Mouse (Mus musculus) cerebellum, postnatal 14 days (tissue): ENCODE measurements around the gene Tmprss11e.

Experiments used
- DNase-seq, 2 experiments: peaks; one replicate each; pipeline ENCODE4 v3.0.0; 2021; ENCODE audit warnings: mixed read lengths in 2 of 2

Tmprss11e gene

DNA sequence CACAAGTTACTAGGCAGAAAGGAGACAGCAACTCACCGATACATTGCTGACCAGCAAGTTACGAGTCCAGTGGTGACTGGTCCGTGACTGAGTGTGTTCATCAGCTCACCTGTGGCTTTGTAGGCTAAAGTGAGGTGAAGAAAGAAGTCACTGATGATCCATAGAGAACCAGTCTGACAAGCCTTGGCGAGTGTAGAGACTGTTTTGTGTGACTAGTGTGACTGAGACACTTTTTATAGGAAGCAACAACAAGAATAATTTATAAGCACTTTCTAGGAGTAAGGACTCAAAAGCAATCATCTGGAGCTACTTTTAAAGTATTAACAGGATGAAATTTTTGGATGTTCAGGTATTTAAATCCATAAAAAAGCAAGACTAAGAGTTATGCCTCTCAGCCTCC, at the start of gene Tmprss11e:
Gene Tmprss11e (minus strand): TSS at position 101 of the 400 bp plus-strand sequence.
- no peak for DNase-seq

DNA sequence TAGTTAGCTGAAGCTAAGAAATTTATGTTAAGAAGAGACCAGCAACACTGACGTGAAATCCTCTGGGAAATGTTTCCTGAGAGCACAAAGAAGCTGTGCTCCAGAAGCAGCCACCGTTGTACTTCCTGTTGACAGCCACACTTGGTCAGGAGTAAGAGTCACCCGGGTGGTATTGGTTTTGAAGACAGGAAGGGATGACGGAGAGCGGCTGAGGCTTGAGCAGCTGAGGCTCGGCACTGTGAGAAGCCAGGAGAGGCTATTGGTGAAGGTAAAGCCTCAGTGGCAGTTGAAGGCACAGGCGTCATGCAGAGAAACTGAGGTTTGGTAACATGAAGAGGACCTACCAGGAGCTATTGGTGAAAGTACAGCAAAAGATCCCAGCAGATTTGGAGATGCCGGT, 47.2 kb upstream of the Tmprss11e start:
- DNase-seq = no peak

DNA sequence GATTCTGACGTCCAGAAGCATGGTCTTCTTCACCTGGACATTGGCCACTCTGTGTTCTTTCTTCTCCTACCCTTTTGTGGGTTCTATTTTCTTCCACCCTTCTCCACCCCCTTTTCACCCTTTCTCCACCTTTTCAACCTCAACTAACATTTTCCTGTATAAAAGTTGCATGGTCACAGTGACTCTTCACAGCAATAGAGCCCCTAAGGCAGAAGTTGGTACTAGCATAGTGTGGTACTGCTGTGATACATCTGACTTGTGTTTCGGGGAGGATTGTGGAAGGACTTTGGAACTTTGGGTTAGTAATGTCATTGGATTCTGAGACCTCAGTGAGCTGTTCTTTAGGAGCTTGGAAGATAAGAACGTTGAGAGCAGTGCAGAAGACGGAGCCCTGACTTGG, 46.6 kb upstream of the Tmprss11e start:
- DNase-seq = no peak

DNA sequence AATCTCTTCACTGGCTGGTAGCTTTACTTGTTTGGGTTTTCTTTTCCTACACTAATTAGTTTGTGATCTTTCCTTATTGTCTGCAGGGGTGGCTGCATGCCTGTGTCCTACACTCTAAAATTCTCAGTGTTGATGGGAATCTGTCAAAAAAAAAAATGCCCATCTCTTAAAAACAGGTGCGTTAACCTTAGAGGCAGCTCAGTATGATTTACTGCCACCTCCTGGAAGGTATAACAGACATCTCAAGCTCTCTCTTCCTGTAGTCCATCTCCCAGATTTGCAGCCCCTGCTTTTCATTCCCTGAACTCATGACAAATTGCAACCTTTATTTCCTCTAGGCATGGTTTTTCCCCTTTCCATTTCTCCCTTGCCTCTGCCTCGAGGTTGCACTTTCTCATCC, 44.3 kb upstream of the Tmprss11e start:
- DNase-seq = no peak

DNA sequence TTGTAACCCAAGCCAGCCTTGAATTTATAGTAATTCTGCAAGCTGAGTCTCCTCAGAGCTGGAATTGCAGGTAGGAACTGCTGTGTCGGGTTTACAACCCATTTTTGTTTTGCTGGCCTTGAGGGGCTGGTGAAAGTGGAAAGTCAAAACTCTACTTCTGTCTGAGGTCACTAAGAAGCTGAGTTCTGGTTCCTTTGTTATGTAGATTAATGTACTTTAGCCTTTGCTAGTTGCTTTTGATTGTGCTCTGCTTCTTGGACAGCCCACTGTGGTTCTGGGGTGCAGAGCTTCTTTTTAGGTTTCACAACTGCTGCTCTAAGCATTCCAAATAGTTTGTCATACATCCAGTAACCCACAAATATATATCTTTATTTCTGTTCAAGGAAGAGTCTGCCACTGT, 41.2 kb upstream of the Tmprss11e start:
- DNase-seq = no peak

DNA sequence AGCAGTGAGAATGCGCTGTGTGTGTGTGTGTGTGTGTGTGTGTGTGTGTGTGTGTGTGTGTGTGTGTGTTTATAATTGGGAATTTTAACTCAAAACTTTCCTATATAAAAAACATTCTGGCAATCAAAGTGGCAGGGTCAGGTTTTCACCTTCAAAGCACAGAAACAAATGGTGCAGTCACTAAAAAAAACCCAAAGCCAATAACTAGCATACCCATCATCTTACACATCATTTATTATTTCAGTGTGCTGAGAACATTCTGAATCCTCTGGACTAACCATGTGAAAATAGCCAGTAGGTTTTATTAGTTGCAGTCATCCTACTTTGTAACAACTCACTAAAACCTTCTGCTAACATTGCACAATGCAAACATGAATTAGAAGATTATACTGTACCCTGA, 38.6 kb upstream of the Tmprss11e start:
- no peak for DNase-seq

DNA sequence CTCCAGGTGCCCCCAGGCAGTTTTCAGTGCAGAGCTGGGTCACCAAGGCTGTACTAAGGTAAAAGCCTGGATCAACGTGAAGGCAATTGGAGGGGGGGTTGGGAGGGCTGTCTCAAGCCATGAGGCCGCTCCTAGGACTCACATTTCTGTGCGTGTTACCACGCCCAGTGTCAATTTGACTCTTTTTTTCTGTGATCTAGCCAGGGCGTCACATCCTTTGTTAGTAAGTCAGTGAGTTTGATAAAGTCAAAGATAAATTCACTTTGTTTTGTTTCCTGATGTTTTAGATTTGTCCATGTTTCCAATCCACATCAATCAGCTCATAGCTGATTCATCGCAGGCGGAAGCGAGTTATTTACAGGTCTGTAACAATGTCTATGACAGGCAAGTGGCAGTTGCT, 37.4 kb upstream of the Tmprss11e start:
- no peak for DNase-seq

DNA sequence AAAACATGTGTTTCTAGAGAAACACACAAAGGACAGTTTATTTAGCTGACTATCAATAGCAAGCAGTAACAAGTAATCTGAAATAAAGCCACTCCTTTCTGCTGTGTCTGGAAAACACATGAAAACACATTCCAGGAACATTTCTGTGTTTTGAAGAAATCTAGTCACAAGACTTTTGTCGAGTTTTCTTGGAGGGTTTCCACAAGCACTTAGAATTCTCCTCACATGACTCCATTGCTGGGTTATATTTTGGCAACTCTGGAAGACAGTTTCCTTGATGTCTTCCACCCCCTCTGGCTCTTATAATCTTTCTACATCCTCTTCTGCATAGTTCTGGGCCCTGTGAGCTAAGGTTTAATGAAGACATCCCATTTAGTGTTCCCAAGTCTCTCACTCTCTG, 32.9 kb upstream of the Tmprss11e start:
- DNase-seq = no peak

DNA sequence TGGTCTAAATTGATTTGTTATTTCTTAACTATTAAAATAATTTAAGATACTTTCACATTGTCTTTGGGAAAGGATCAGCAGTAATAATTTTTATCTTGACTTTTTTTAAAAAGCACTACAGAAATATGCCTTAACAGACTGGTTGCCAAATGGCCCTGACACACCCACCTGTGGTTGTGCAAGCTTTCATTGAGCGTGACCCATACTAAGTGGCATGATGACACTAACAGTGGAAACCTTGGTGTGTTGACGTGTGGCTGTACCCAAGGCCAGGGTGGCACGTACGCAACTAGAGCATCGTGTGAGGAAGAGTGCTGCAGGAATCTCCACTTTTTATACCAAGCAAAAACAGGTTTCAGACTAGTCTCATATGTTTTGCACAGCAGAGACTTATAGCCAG, 31.3 kb upstream of the Tmprss11e start:
- no peak for DNase-seq

DNA sequence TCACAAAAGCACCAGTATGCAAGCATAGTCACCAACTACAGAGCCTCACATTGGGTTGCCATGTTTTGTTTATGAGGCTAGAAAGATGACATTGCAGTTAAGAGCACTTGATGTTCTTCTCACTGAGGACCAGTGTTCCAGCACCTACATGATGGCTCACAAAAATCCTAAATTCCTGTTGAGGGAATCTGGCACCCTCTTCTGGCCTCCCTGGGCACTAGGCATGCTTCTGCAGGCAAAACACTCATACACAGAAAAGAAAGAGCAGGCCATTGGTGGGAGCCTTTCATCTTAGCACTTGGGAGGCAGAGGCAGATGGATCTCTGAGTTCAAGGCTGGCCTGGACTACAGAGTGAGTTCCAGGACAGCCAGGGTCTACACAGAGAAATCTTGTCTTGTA, 25.4 kb upstream of the Tmprss11e start:
- no peak for DNase-seq

DNA sequence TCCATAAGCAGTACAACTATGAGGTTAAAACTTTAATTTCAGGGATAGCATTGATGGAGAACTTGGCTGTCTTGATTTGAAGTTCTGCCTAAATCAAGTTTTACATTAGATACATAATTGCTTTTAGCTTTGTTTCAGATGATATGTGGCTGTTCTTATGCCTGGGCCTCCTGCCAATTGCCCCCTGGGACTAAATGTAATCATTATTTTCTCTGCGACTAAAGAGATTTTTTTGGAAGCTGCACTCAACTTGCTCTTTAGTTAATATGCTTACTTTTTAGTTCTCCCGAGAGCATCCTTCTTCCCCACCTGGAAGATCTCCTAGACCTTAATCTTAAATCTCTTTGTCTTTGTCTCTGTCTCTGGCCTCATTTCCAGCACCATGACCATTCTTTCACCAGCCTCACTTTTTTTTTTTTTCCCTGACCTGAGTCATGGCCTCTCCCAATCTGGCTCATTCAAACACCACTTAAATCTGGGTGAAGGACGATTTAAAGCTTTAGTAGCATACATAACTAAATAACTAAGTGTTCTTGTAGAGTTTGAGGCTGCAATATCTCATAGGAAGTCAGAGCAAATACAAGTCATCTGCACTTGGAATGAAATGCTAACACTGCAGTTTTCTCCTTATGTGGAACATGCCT, 23.5 kb upstream of the Tmprss11e start:
- DNase-seq = no peak

DNA sequence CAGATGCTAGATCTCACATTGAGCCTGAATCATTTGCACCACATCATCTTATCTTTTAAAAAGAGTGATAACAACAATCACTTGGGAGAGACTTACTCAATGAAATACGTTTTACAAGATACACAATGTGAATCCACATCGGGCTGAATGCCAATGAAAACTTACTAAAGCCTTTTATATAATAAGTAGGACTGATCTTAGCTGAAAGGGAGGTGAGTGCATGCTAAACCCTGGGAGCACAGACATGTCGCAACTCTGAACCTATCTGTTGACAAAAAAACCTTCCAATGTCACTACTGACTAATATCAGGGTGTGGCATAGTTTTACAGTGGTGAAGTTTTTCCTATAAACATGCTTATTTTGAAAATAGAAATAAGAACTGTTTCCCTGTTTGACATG, 2.8 kb downstream of the Tmprss11e start:
- DNase-seq = no peak

DNA sequence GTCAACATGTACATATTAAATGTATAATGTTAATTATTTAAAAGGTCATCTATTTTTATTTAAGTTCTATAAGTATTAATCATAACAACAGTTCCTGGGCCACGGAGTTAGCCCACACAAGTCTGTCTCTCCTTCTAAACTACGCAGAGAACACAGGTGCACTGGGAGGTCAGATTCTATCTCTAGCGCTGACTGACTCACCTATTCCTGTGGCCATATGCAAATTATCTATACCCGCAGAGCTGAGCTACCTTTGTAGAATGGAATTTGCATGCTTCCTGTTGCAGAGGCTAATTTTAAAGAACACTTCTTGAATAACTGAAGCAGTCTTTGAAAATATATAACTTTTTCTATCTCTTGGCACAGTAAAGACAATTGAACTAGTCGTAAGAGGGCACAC, 4.5 kb downstream of the Tmprss11e start:
- no peak for DNase-seq

DNA sequence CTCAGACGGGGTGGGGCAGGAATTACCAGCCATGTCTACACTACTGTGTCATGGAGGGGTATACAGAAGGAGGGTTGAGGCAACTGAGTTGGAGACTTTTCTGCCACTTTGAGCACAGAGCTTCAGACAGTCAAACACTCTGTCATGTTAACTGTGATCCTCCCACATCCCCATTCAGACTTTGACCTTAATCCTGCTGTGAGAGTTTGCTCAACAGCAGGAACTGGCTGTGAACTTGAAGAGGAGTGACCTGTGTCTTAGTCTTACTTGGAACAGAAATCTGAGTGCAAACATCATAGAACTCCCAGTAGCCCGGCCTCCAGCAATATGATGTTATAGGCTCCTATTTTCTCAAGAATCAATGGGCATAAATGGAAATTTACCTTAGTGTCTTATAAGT, 9.8 kb downstream of the Tmprss11e start:
- DNase-seq = no peak

DNA sequence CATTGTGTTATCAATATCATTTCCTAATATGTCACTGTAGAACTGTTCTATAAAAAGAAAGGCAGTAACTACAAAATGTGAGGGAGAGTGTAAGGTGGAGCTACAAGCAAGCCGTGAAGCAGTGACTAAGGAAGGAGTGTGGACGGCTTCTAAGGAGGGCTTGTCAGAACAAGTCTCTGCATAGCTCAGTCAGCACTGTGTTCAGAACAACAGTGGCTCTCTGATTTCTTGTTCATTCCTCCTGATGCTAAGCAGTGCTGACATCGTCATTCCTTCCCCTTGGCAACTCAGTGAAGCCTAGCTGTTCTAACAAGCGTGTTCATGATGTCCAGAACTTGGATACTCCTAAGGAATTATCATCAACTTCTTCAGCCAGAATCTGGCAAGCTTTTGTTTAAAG, 15.0 kb downstream of the Tmprss11e start:
- DNase-seq = no peak

DNA sequence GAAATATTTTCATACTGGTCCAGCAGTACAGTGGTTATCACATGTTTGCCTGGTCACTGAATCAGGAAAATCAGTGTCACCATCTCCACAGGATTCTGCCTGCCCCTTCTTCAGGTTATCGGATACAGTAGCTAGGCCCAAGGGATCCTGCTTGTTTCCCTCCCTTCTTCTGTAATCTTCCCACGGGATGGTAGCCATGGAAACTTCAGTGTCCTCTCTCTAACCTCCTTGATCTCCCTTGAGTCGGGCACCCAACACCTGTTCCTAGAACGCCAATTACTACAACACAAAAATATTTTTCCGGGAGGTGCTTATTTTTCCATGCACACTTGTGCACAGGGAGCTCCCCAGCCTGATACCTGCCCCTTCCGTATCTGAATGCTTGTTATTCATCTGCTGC, 17.0 kb downstream of the Tmprss11e start:
- no peak for DNase-seq

DNA sequence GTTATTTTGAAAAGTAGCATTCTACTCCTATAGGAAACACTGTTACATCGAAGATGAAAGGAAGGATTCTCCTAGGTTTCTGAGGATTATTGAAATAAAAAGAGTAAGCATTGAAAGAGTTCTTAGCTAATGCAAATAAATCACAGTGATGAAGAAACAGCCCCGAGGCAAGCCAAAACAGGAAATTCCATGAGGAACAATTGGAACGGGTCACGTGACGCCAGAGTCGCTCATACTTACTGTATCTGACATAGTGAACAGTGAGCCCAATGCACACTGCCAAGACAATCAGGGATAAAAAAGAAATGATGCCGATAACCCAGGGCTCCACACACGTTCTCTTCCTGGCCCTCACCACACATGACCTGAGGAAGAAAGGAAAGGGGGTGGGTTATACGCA, 18.6 kb downstream of the Tmprss11e start:
- no peak for DNase-seq

DNA sequence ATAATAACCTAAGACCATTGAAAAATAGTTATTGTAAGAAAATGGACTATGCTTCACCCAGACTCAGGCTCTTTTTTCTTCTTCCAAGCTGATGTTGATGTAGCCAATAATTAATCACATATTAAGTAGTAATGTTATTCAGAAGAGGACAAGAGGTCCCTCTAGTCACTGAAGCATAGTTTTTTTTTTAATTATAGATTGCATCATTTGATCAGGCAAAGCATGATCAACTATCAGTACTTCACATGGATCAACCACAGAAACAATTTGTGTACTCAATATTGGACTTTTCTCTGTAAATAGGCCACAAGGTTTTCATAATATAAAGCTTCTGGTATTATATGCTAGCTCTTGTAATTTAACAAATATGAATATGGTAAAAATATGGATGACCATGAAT, 20.6 kb downstream of the Tmprss11e start:
- DNase-seq = no peak

DNA sequence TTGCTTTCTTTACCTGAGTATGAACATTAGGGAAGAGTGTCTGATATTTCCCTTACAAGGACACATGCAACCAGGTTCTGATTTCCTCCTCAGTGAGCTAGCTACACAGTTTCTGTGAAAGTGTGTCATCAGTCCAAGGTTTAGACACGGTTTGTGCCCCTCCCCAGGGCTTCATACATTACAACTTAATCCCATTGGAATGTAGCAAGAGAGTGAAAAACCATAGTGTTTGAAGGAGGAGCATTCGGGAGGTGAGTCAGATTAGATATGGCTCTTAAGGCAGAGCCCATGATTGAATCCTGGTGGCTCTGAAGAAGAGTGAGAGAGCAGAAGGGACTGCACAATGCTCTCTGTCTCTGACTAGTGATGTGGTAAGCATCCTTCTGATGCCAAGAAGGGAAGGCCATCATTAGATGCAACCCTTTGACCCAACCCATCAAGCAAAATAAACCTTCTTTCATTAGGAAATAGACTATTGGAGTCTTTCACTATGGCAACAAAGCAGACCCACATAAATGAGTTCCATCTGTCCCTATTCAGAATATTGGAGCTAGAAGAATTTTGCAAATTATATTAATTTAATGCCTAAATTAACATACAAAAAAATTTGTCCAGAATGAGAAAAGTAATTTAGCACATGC, 22.7 kb downstream of the Tmprss11e start:
- no peak for DNase-seq

DNA sequence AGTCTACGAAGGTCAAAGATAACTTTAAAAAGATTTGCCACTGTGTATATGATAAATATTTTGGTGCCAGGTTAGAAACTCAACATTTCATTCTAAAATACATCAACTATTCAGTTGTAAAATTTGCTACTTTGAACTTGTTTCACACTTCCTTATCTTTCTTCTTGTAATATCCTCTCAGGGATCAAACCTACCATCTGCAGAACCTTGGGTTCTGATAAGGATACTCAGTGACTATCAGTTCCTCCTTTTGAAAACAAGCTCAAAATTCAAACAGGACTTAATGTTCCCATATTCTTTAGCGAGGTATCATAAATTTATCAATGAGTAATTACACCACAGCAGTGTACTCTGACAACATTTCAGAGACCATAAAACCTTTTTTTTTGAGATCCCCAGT, 30.6 kb downstream of the Tmprss11e start:
- DNase-seq = no peak

DNA sequence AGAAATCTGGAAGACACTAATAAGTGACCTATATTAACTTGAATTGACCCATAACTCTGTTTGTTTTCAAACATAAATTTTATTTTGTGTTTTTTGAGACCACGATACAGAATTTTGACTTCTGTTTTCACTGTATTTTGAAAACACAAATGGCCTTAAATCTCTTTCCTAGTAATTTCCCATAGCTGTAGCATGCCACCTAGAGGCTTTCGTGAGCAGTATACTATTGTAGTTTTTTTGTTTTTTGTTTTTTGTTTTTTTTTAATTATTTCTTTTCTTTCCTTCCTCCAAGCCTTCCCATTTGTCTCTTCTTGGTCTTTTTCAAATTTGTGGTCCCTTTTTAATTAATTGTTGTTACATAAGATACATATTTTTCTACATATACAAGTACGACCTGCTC, 40.7 kb downstream of the Tmprss11e start:
- DNase-seq = no peak

DNA sequence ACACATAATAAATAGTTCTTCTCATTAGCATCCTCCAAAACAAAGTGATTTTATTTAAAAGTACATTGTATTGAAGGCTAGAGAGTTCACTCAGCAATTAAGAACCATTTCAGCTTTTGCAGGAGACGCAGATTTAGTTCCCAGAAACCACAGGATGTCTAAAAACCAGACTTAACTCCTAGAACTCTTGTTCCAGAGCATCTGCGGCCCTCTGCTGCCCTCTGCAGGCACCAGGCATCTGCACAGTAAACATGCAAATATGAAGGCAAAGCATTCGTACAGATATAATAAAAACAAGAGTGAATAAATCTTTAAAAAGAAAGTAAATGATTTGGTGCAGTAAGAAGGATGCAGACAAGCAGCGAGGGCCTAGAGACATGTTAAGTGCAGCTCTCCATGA, 60.9 kb downstream of the Tmprss11e start:
- DNase-seq = peak; percentile 67 to 77

DNA sequence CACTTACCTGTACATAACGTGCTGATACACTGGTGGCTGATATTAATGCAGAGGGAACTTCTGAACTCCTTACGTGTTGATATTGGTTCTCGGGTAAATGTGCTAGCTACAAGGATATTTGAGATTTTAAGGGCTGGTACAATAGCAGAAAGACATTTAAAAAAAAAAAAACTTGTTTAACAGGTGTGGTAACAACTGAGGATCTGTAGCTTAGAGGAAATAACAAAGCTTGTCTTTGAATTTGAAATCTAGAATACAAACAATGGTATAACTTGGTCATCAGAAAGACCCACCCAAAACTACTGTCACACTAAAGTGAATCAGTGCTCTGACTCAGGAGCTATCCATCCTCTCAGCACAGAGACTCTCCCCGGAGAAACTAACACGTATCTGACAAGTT, 69.4 kb downstream of the Tmprss11e start, which contains the start of gene Tmprss11b:
Gene Tmprss11b (minus strand): TSS at position 101 of the 400 bp plus-strand sequence.
- no peak for DNase-seq
